Comparison of ENCODE assay signal across 22 mouse cellular contexts in the genomic region with DNA sequence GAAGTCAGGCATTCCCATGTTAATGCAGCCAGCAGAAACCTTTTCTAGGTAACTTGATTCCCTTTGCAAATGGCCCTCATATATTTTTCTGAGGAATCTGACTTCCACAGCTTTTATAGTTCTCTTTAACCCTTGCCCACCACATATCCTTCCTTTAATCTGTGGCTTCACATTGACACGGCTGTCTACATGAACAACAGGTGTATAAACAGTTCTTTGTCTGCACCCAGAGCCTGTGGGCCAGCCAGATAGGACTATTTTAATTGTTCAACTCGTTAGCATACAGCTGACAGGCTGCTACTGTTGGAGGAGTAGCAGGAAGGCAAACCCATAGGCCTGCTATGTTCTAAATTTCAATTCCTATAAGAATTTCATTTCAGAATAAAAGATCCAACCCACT.
A peak's percentile ranks its signal among the peaks of the same experiment; 100 is the strongest.
DNase-seq lines count a peak whose midpoint lies in the region; ATAC-seq and TF ChIP-seq lines count a peak whose summit lies in the region.
"Had no signal": no experiment of that assay in that cellular context is flagged by ENCODE, and none has a peak within 500 bp of the region (broad histone marks: within the 10 kb centered on the region; RNA-seq: fewer than 3 reads in every experiment).

No protein-coding gene starts in this region.

- TF ChIP-seq CTCF in midbrain, postnatal 0 days (IDR thresholded peaks at IDR 0.05) = no peak
- TF ChIP-seq CTCF in brain, embryonic 14.5 days (IDR thresholded peaks at IDR 0.05; ENCODE audit: borderline replicate concordance, extremely low read depth, insufficient read depth, insufficient read length) = no peak

- peaks cover 40% of the 10 kb centered on the region for H3K36me3 ChIP-seq in hindbrain, embryonic 14.5 days (replicated peaks; ENCODE audit: control insufficient read depth, insufficient read depth)
- peaks cover 31% of the 10 kb centered on the region for H3K36me3 ChIP-seq in hindbrain, embryonic 13.5 days
- peaks cover 12% of the 10 kb centered on the region for H3K36me3 ChIP-seq in midbrain, embryonic 11.5 days (ENCODE audit: control insufficient read depth, insufficient read depth, low read length)
- peaks cover 5% of the 10 kb centered on the region; the same call in 1 of the 2 replicates for H3K36me3 ChIP-seq in midbrain, postnatal 0 days (ENCODE audit: insufficient read depth, low read length)
- peaks cover 25% of the 10 kb centered on the region; the same call in 1 of the 2 replicates for H3K36me3 ChIP-seq in limb, embryonic 15.5 days

- 0 out of 2 replicates have a peak overlapping the region, but pooled peaks have one; percentile 14 for H3K27ac ChIP-seq in hindbrain, embryonic 14.5 days
- no peak overlapping the region for H3K27ac ChIP-seq in hindbrain, embryonic 13.5 days
- H3K27ac ChIP-seq in midbrain, embryonic 11.5 days (ENCODE audit: low read depth, low read length) = peak overlapping the region; percentile 36; the same call in 1 of the 2 replicates
- H3K27ac ChIP-seq in midbrain, postnatal 0 days (ENCODE audit: low read depth, low read length) = no peak overlapping the region
- peak overlapping the region; percentile 17; the same call in 1 of the 2 replicates for H3K27ac ChIP-seq in limb, embryonic 15.5 days
- H3K27ac ChIP-seq: forebrain, embryonic 12.5 days; heart, adult 2 months; liver, embryonic 13.5 days had no signal

- 23% methylated on average over 2 of the region's 2 CpGs for WGBS in hindbrain, embryonic 14.5 days
- WGBS in hindbrain, embryonic 13.5 days = 21% methylated on average over 2 of the region's 2 CpGs
- 31% methylated on average over 2 of the region's 2 CpGs for WGBS in midbrain, embryonic 11.5 days
- WGBS in midbrain, postnatal 0 days = 23% methylated on average over 2 of the region's 2 CpGs
- 19% methylated on average over 2 of the region's 2 CpGs for WGBS in limb, embryonic 15.5 days

- TF ChIP-seq POLR2A in brain, embryonic 14.5 days (IDR thresholded peaks at IDR 0.05; ENCODE audit: borderline replicate concordance, extremely low read depth, insufficient read depth, insufficient read length, poor library complexity, severe bottlenecking) = no peak

- no peak overlapping the region for H3K4me2 ChIP-seq in hindbrain, embryonic 14.5 days (replicated peaks)
- no peak overlapping the region for H3K4me2 ChIP-seq in hindbrain, embryonic 13.5 days
- no peak overlapping the region for H3K4me2 ChIP-seq in midbrain, embryonic 11.5 days
- no peak overlapping the region for H3K4me2 ChIP-seq in midbrain, postnatal 0 days (ENCODE audit: low read depth, low read length, poor library complexity, severe bottlenecking)
- no peak overlapping the region for H3K4me2 ChIP-seq in limb, embryonic 15.5 days
- H3K4me2 ChIP-seq: forebrain, embryonic 12.5 days; liver, embryonic 13.5 days had no signal

- no peak for DNase-seq in hindbrain, embryonic 14.5 days (ENCODE audit: low spot score)
- peak; percentile 87 for DNase-seq in midbrain, embryonic 11.5 days (ENCODE audit: low spot score, missing footprints)
- no peak for DNase-seq in midbrain, postnatal 0 days (ENCODE audit: low spot score)
- DNase-seq in brain, embryonic 14.5 days (ENCODE audit: low read depth) = peak; percentile 64
- DNase-seq in left cerebral cortex, postnatal 25 days (ENCODE audit: low spot score in 2 of 2) = no peak
- DNase-seq: adrenal gland, postnatal 14 days; cerebellum, adult 11 months; cerebellum, postnatal 10 days; embryo, embryonic 11 days; gastrocnemius, postnatal 25 days; heart, adult 2 months; heart, postnatal 36 days; kidney, adult 11 months; kidney, postnatal 25 days; liver, embryonic 13.5 days; spleen, adult 18-20 months; thymus, postnatal 4 days had no signal

- H3K4me1 ChIP-seq in hindbrain, embryonic 14.5 days (replicated peaks; ENCODE audit: control insufficient read depth, insufficient read depth, low read length) = no peaks in the 10 kb centered on the region
- 0 out of 2 replicates have a peak, but pooled peaks cover 3% of the 10 kb centered on the region for H3K4me1 ChIP-seq in hindbrain, embryonic 13.5 days (replicated peaks)
- H3K4me1 ChIP-seq in midbrain, embryonic 11.5 days (ENCODE audit: control insufficient read depth, insufficient read depth, low read length) = 0 out of 2 replicates have a peak, but pooled peaks cover 5% of the 10 kb centered on the region
- no peaks in the 10 kb centered on the region for H3K4me1 ChIP-seq in midbrain, postnatal 0 days (ENCODE audit: insufficient read depth, low read length)
- H3K4me1 ChIP-seq in limb, embryonic 15.5 days = no peaks in the 10 kb centered on the region
- H3K4me1 ChIP-seq: liver, embryonic 13.5 days had no signal

- H3K27me3 ChIP-seq in hindbrain, embryonic 14.5 days (ENCODE audit: control insufficient read depth, insufficient read depth, low read length) = no peaks in the 10 kb centered on the region
- H3K27me3 ChIP-seq in hindbrain, embryonic 13.5 days = no peaks in the 10 kb centered on the region
- H3K27me3 ChIP-seq in midbrain, embryonic 11.5 days (ENCODE audit: control insufficient read depth, insufficient read depth, low read length) = no peaks in the 10 kb centered on the region
- H3K27me3 ChIP-seq in midbrain, postnatal 0 days (ENCODE audit: insufficient read depth, low read length) = no peaks in the 10 kb centered on the region
- no peaks in the 10 kb centered on the region for H3K27me3 ChIP-seq in limb, embryonic 15.5 days
- H3K27me3 ChIP-seq: forebrain, embryonic 12.5 days; liver, embryonic 13.5 days had no signal

- H3K9me3 ChIP-seq in hindbrain, embryonic 14.5 days (ENCODE audit: control insufficient read depth, low read length) = no peaks in the 10 kb centered on the region
- H3K9me3 ChIP-seq in hindbrain, embryonic 13.5 days = no peaks in the 10 kb centered on the region
- no peaks in the 10 kb centered on the region for H3K9me3 ChIP-seq in midbrain, embryonic 11.5 days (ENCODE audit: control insufficient read depth, low read length)
- no peaks in the 10 kb centered on the region for H3K9me3 ChIP-seq in midbrain, postnatal 0 days (ENCODE audit: low read length)
- no peaks in the 10 kb centered on the region for H3K9me3 ChIP-seq in limb, embryonic 15.5 days
- H3K9me3 ChIP-seq: forebrain, embryonic 12.5 days; liver, embryonic 13.5 days had no signal

- ATAC-seq in hindbrain, embryonic 14.5 days (ENCODE audit: low FRiP score) = no peak
- ATAC-seq in hindbrain, embryonic 13.5 days (ENCODE audit: low FRiP score) = no peak
- ATAC-seq in midbrain, embryonic 11.5 days (ENCODE audit: low FRiP score) = peak; percentile 68; the same call in 1 of the 2 replicates
- ATAC-seq in midbrain, postnatal 0 days (ENCODE audit: low FRiP score) = no peak
- no peak for ATAC-seq in limb, embryonic 15.5 days (ENCODE audit: insufficient number of reproducible peaks, low FRiP score, low TSS enrichment, low read depth)
- ATAC-seq in megakaryocyte, adult 5-6 weeks (ENCODE audit: poor library complexity, severe bottlenecking) = no peak
- ATAC-seq: lung, postnatal 0 days had no signal

- no peak overlapping the region for H3K4me3 ChIP-seq in hindbrain, embryonic 14.5 days (replicated peaks; ENCODE audit: low read length)
- H3K4me3 ChIP-seq in hindbrain, embryonic 13.5 days = no peak overlapping the region
- H3K4me3 ChIP-seq in midbrain, embryonic 11.5 days (ENCODE audit: low read depth, low read length) = no peak overlapping the region
- no peak overlapping the region for H3K4me3 ChIP-seq in midbrain, postnatal 0 days (ENCODE audit: low read depth, low read length)
- H3K4me3 ChIP-seq in limb, embryonic 15.5 days = no peak overlapping the region
- H3K4me3 ChIP-seq: forebrain, embryonic 12.5 days; heart, adult 2 months; liver, embryonic 13.5 days had no signal

- intact Hi-C loops in left cerebral cortex, postnatal 25 days (cut with DNase I) = no loop called here

- no peak overlapping the region for H3K9ac ChIP-seq in hindbrain, embryonic 14.5 days
- no peak overlapping the region for H3K9ac ChIP-seq in hindbrain, embryonic 13.5 days
- H3K9ac ChIP-seq in midbrain, embryonic 11.5 days (ENCODE audit: low read length) = no peak overlapping the region
- H3K9ac ChIP-seq in midbrain, postnatal 0 days (replicated peaks; ENCODE audit: low read length, poor library complexity, severe bottlenecking) = no peak overlapping the region
- no peak overlapping the region for H3K9ac ChIP-seq in limb, embryonic 15.5 days
- H3K9ac ChIP-seq: forebrain, embryonic 12.5 days; liver, embryonic 13.5 days had no signal

Comparison
In these comparisons a context has a peak if more than half of its experiments do, and no peak if none do; other contexts are left out.
1. DNase-seq: peak in midbrain, embryonic 11.5 days (single experiment) and brain, embryonic 14.5 days (single experiment); none in hindbrain, embryonic 14.5 days (single experiment), midbrain, postnatal 0 days (single experiment) and left cerebral cortex, postnatal 25 days (0 of 2).
2. H3K27ac ChIP-seq: peak in hindbrain, embryonic 14.5 days (single experiment), midbrain, embryonic 11.5 days (single experiment) and limb, embryonic 15.5 days (single experiment); none in hindbrain, embryonic 13.5 days (single experiment) and midbrain, postnatal 0 days (single experiment).